Mouse (Mus musculus): ENCODE measurements around the gene Tatdn2. TPM values are rescaled to one million over a fixed set of nuclear protein-coding genes. Genes with fewer than 3 reads are reported as not detected.

Tatdn2 gene
- polyA plus RNA-seq, 1 experiment from 2014 or later = 0.52 TPM

DNA sequence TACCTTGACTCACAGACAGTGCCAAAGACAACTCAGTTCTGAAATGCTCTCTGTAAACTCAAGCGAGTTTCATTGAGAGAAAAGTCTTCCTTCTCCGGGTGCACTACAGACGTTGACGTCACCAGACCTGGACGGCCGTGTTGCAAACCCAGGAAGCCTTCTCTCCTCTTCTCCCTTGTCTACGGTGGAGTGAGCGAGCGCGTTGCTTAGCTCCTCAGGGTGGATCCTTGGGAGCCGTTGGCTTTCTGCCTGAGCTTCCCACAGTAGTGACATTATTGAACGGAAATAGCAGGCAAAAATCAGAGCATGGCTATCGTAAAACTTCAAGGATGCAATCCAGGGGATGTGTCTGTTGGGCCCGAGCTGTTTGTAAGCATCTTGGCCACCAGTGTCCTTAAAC, 50.4 kb downstream of the Tatdn2 start:
- Histone ChIP-seq H3K36me3 (no peaks in the 10 kb centered on the region), H3K4me1 (no peaks in the 10 kb centered on the region), H3K4me2 (no peak overlapping the region), H3K27ac (replicated peaks) (no peak overlapping the region), H3K9ac (no peak overlapping the region), H3K9me3 (no peaks in the 10 kb centered on the region), H3K4me3 (no peak overlapping the region), H3K27me3 (replicated peaks) (peaks cover 81% of the 10 kb centered on the region)
- ATAC-seq (ENCODE audit: extremely low read depth, insufficient number of reproducible peaks, low FRiP score, low TSS enrichment) = no peak
- 78% methylated on average over 14 of the region's 14 CpGs for WGBS

- Histone ChIP-seq H3K9me3 (no peaks in the 10 kb centered on the region), H3K4me3 (peak overlapping the region; percentile 20; the same call in 1 of the 2 replicates), H3K27ac (replicated peaks) (no peak overlapping the region), H3K4me1 (no peaks in the 10 kb centered on the region), H3K36me3 (no peaks in the 10 kb centered on the region), H3K4me2 (peak overlapping the region; percentile 47), H3K9ac (no peak overlapping the region), H3K27me3 (replicated peaks) (peaks cover 86% of the 10 kb centered on the region)
- no peak for ATAC-seq (ENCODE audit: extremely low read depth, insufficient number of reproducible peaks, low FRiP score, low TSS enrichment)
- WGBS = 20% methylated on average over 26 of the region's 26 CpGs
Observed at GRCm38 (mm10) chr6:113748351-113748750, 51.5 kb downstream of the Tatdn2 start.

DNA sequence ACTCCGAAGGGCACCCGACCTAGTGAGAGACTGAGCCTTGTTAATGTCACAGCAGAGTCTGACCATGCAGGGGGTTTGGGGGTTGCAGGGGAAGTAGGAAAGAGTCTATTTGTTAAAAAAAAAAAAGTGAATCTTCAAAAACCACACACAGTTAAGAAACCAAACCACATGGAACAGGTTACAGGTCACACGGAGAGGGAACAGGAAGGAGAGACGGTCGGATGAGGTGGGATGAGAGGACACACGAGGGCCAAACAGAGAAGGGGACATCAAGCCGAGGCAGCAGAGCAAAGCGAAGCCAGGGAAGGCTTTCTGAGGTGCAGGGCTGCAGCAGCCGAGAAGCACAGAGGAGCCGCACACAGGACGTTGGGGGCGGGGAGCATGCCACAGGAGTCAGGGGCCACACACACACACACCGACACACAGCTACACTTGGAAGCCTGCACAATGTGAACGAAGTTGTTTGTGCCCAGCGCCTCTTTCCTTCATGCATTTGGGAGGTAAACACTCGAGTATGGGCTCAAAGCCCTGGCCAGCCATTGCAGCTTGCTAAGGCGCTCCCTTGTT, 52.4 kb downstream of the Tatdn2 start:
- Histone ChIP-seq H3K4me2 (no peak overlapping the region), H3K27me3 (replicated peaks) (peaks cover 89% of the 10 kb centered on the region), H3K36me3 (no peaks in the 10 kb centered on the region), H3K9me3 (no peaks in the 10 kb centered on the region), H3K27ac (replicated peaks) (no peak overlapping the region), H3K4me3 (no peak overlapping the region), H3K4me1 (no peaks in the 10 kb centered on the region), H3K9ac (no peak overlapping the region)
- WGBS = 58% methylated on average over 17 of the region's 17 CpGs
- no peak for ATAC-seq (ENCODE audit: extremely low read depth, insufficient number of reproducible peaks, low FRiP score, low TSS enrichment)

Small RNA genes lying within 50 kb of the gene (microRNA-seq; reads per million reads assigned to microRNA genes)
- 1.2 reads per million for gene Mir7042

Other genes starting within 250 kb of the Tatdn2 start
- 1.1 and 1.2 TPM in 2 replicates for gene Il17re, start 238.6 kb upstream of the Tatdn2 start, polyA plus RNA-seq (2015; fragmentation: Nextera tagmentation; extraction: Ambion mirVana)
- 4.4 and 6.7 TPM in 2 replicates for gene Il17rc, start 225.6 kb upstream of the Tatdn2 start, polyA plus RNA-seq (2015; fragmentation: Nextera tagmentation; extraction: Ambion mirVana)
- 37.6 and 46.9 TPM in 2 replicates for gene Creld1, start 213.8 kb upstream of the Tatdn2 start, polyA plus RNA-seq (2015; fragmentation: Nextera tagmentation; extraction: Ambion mirVana)
- 0.20 and 0.36 TPM in 2 replicates for gene Prrt3, start 195.1 kb upstream of the Tatdn2 start, polyA plus RNA-seq (2015; fragmentation: Nextera tagmentation; extraction: Ambion mirVana)
- 76.5 and 86.7 TPM in 2 replicates for gene Emc3, start 165.4 kb upstream of the Tatdn2 start, polyA plus RNA-seq (2015; fragmentation: Nextera tagmentation; extraction: Ambion mirVana)
- 7.7 and 8.0 TPM in 2 replicates for gene Fancd2, start 165.4 kb upstream of the Tatdn2 start, polyA plus RNA-seq (2015; fragmentation: Nextera tagmentation; extraction: Ambion mirVana)
- gene Fancd2os, start 96.3 kb upstream of the Tatdn2 start, polyA plus RNA-seq (2015; fragmentation: Nextera tagmentation; extraction: Ambion mirVana) = 0.13 TPM in 1 of 2 replicates, not detected in the other
- gene Brk1, start 92.3 kb upstream of the Tatdn2 start, polyA plus RNA-seq (2015; fragmentation: Nextera tagmentation; extraction: Ambion mirVana) = 162 and 177 TPM in 2 replicates
- 24.2 and 28.9 TPM in 2 replicates for gene Vhl, start 73.1 kb upstream of the Tatdn2 start, polyA plus RNA-seq (2015; fragmentation: Nextera tagmentation; extraction: Ambion mirVana)
- 5.2 and 6.2 TPM in 2 replicates for gene Irak2, start 58.6 kb upstream of the Tatdn2 start, polyA plus RNA-seq (2015; fragmentation: Nextera tagmentation; extraction: Ambion mirVana)
- gene Ghrl, start 22.8 kb downstream of the Tatdn2 start, polyA plus RNA-seq (2015; fragmentation: Nextera tagmentation; extraction: Ambion mirVana) = not detected in 2 replicates
- gene Sec13, start 43.7 kb downstream of the Tatdn2 start, polyA plus RNA-seq (2015; fragmentation: Nextera tagmentation; extraction: Ambion mirVana) = 200 and 215 TPM in 2 replicates

Measured in heart, embryonic 13.5 days (tissue).